Comparison of ENCODE assay signal across 14 mouse cellular contexts in the genomic region with DNA sequence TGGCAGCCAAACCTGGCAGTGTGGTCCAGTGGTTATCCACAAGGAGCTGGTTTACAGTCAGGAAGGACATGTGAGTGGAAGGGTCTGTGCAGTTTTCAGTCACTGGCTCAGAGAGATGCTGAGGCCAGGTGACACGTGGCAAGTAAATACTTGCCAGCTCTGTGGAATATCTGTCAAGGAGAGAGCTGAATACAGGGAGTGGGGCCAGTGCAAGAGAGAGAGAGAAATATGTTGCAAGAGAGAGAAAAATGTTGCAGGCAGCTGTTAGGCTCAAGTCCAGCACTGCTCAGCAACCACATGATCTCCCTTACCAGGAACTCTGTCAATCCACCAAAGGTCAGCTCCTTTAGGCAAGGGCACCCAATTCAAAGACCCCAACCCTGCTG.
DNase-seq lines count a peak whose midpoint lies in the region; ATAC-seq and TF ChIP-seq lines count a peak whose summit lies in the region.
"Had no signal": no experiment of that assay in that cellular context is flagged by ENCODE, and none has a peak within 500 bp of the region (broad histone marks: within the 10 kb centered on the region; RNA-seq: fewer than 3 reads in every experiment).

No protein-coding gene starts in this region.

- no peak for TF ChIP-seq EP300 in liver, embryonic 14.5 days (IDR thresholded peaks at IDR 0.05; ENCODE audit: low read depth)
- no peak for TF ChIP-seq EP300 in stomach, postnatal 0 days (optimal IDR thresholded peaks at IDR 0.05)

- H3K27ac ChIP-seq in lung, embryonic 14.5 days (ENCODE audit: low read depth): no peak overlapping the region
- 0 out of 2 replicates have a peak overlapping the region, but pooled peaks have one; percentile 24 for H3K27ac ChIP-seq in embryonic fibroblast, embryonic 13.5 days (ENCODE audit: insufficient read depth, low read length)
- H3K27ac ChIP-seq in liver, embryonic 14.5 days: peak overlapping the region; percentile 58
- no peak overlapping the region for H3K27ac ChIP-seq in stomach, postnatal 0 days (replicated peaks)
- H3K27ac ChIP-seq: hindbrain, embryonic 15.5 days; kidney, postnatal 0 days; neural tube, embryonic 12.5 days had no signal

- WGBS in lung, embryonic 14.5 days: 16% methylated on average over 1 of the region's 1 CpGs
- 24% methylated on average over 1 of the region's 1 CpGs for WGBS in lung, adult 2 months
- 15% methylated on average over 1 of the region's 1 CpGs for WGBS in liver, embryonic 14.5 days (ENCODE audit: insufficient replicate concordance)
- WGBS in stomach, postnatal 0 days: 12% methylated on average over 1 of the region's 1 CpGs

- peak; percentile 55 for DNase-seq in lung, embryonic 14.5 days
- DNase-seq in lung, adult 2 months: no peak
- peak in 1 of 3 experiments; percentile 16 for DNase-seq in liver, embryonic 14.5 days (ENCODE audit: low read depth in 3 of 3, low spot score in 3 of 3)
- no peak for DNase-seq in stomach, postnatal 0 days (ENCODE audit: low spot score)
- no peak for DNase-seq in kidney, postnatal 36 days
- DNase-seq in frontal cortex, postnatal 10 days (ENCODE audit: low spot score in 2 of 2): no peak
- DNase-seq: adrenal gland, postnatal 36 days; cerebellum, postnatal 14 days had no signal

- no peak for TF ChIP-seq CTCF in lung, embryonic 14.5 days (IDR thresholded peaks at IDR 0.05; ENCODE audit: low read depth)
- no peak for TF ChIP-seq CTCF in lung, adult 2 months (IDR thresholded peaks at IDR 0.05; ENCODE audit: insufficient read depth, low read length)
- TF ChIP-seq CTCF in embryonic fibroblast, embryonic 13.5 days (IDR thresholded peaks at IDR 0.05; ENCODE audit: borderline replicate concordance, insufficient read depth, low read length): no peak
- no peak for TF ChIP-seq CTCF in liver, embryonic 14.5 days (IDR thresholded peaks at IDR 0.05; ENCODE audit: low read depth)
- TF ChIP-seq CTCF in stomach, postnatal 0 days (IDR thresholded peaks at IDR 0.05; ENCODE audit: low read depth): no peak

- no peak overlapping the region for H3K4me2 ChIP-seq in lung, embryonic 14.5 days
- peak overlapping the region; percentile 54 for H3K4me2 ChIP-seq in liver, embryonic 14.5 days (ENCODE audit: low read depth)
- no peak overlapping the region for H3K4me2 ChIP-seq in stomach, postnatal 0 days (replicated peaks; ENCODE audit: low read depth)
- H3K4me2 ChIP-seq: hindbrain, embryonic 15.5 days; midbrain, embryonic 11.5 days; neural tube, embryonic 12.5 days had no signal

- H3K4me1 ChIP-seq in lung, embryonic 14.5 days (ENCODE audit: insufficient read depth): no peaks in the 10 kb centered on the region
- H3K4me1 ChIP-seq in lung, adult 2 months (ENCODE audit: control insufficient read depth, insufficient read depth, low read length): 0 out of 2 replicates have a peak, but pooled peaks cover 4% of the 10 kb centered on the region
- H3K4me1 ChIP-seq in embryonic fibroblast, embryonic 13.5 days (ENCODE audit: control insufficient read depth, insufficient read depth, low read length): 0 out of 2 replicates have a peak, but pooled peaks cover 1% of the 10 kb centered on the region
- H3K4me1 ChIP-seq in liver, embryonic 14.5 days (replicated peaks; ENCODE audit: control insufficient read depth in 2 of 2, insufficient read depth in 2 of 2, low read length in 1 of 2): peaks cover 11 to 18% of the 10 kb centered on the region in 2 experiments
- no peaks in the 10 kb centered on the region for H3K4me1 ChIP-seq in stomach, postnatal 0 days (replicated peaks; ENCODE audit: control insufficient read depth, insufficient read depth)
- H3K4me1 ChIP-seq: hindbrain, embryonic 15.5 days; neural tube, embryonic 12.5 days had no signal

- no peak for TF ChIP-seq POLR2A in lung, adult 2 months (IDR thresholded peaks at IDR 0.05; ENCODE audit: borderline replicate concordance, extremely low read depth, low read depth, low read length)
- TF ChIP-seq POLR2A in embryonic fibroblast, embryonic 13.5 days (IDR thresholded peaks at IDR 0.05; ENCODE audit: low read depth, low read length): no peak

- H3K27me3 ChIP-seq in lung, embryonic 14.5 days (ENCODE audit: insufficient read depth, low read length): no peaks in the 10 kb centered on the region
- H3K27me3 ChIP-seq in liver, embryonic 14.5 days (ENCODE audit: control insufficient read depth, insufficient read depth, low read length): no peaks in the 10 kb centered on the region
- no peaks in the 10 kb centered on the region for H3K27me3 ChIP-seq in stomach, postnatal 0 days (ENCODE audit: control insufficient read depth, insufficient read depth, low read length)
- H3K27me3 ChIP-seq: hindbrain, embryonic 15.5 days had no signal

- no peak overlapping the region for H3K9ac ChIP-seq in lung, embryonic 14.5 days
- 0 out of 2 replicates have a peak overlapping the region, but pooled peaks have one; percentile 20 for H3K9ac ChIP-seq in liver, embryonic 14.5 days (replicated peaks)
- no peak overlapping the region for H3K9ac ChIP-seq in stomach, postnatal 0 days (ENCODE audit: low read length)
- H3K9ac ChIP-seq: hindbrain, embryonic 15.5 days; neural tube, embryonic 12.5 days had no signal

- no peaks in the 10 kb centered on the region for H3K36me3 ChIP-seq in lung, embryonic 14.5 days (ENCODE audit: insufficient read depth)
- no peaks in the 10 kb centered on the region for H3K36me3 ChIP-seq in liver, embryonic 14.5 days (replicated peaks; ENCODE audit: control insufficient read depth, insufficient read depth, low read depth)
- H3K36me3 ChIP-seq in stomach, postnatal 0 days (ENCODE audit: control insufficient read depth, insufficient read depth, low read length): no peaks in the 10 kb centered on the region
- H3K36me3 ChIP-seq: hindbrain, embryonic 15.5 days; neural tube, embryonic 12.5 days had no signal

- ATAC-seq in lung, embryonic 14.5 days (ENCODE audit: insufficient read depth): peak; percentile 73; the same call in 1 of the 2 replicates
- peak; percentile 72; the same call in 1 of the 2 replicates for ATAC-seq in liver, embryonic 14.5 days (ENCODE audit: insufficient read depth)
- ATAC-seq in stomach, postnatal 0 days (ENCODE audit: low FRiP score, low TSS enrichment): peak; percentile 40; the same call in 1 of the 2 replicates

- no peak overlapping the region for H3K4me3 ChIP-seq in lung, embryonic 14.5 days (ENCODE audit: low read depth, low read length)
- H3K4me3 ChIP-seq in lung, adult 2 months (replicated peaks; ENCODE audit: extremely low read depth, low read depth, low read length): no peak overlapping the region
- H3K4me3 ChIP-seq in embryonic fibroblast, embryonic 13.5 days (ENCODE audit: insufficient read depth, low read length): no peak overlapping the region
- H3K4me3 ChIP-seq in liver, embryonic 14.5 days (ENCODE audit: insufficient read depth in 1 of 2, low read depth in 2 of 2, low read length in 2 of 2): peak overlapping the region in 1 of 2 experiments; percentile 12; a peak in 1 of 4 replicates
- no peak overlapping the region for H3K4me3 ChIP-seq in stomach, postnatal 0 days (ENCODE audit: low read depth, low read length)
- H3K4me3 ChIP-seq: erythroblast, embryonic 14.5 days; hindbrain, embryonic 15.5 days; neural tube, embryonic 12.5 days had no signal

- no peaks in the 10 kb centered on the region for H3K9me3 ChIP-seq in lung, embryonic 14.5 days (ENCODE audit: low read depth, low read length)
- no peaks in the 10 kb centered on the region for H3K9me3 ChIP-seq in liver, embryonic 14.5 days (ENCODE audit: control insufficient read depth, low read length)
- no peaks in the 10 kb centered on the region for H3K9me3 ChIP-seq in stomach, postnatal 0 days (ENCODE audit: control insufficient read depth, low read length)
- H3K9me3 ChIP-seq: hindbrain, embryonic 15.5 days; neural tube, embryonic 12.5 days had no signal

Comparison
In these comparisons a context has a peak if more than half of its experiments do, and no peak if none do; other contexts are left out.
1. H3K27ac ChIP-seq: peak in embryonic fibroblast, embryonic 13.5 days (single experiment) and liver, embryonic 14.5 days (single experiment); none in lung, embryonic 14.5 days (single experiment) and stomach, postnatal 0 days (single experiment).
2. Peak in every context shown above with its lines, with median percentiles within 50 percentile points of each other: ATAC-seq.